Mouse (Mus musculus) thymus, postnatal 10 days (tissue): Measurements from ENCODE around the gene Stx1a.
"Not testable (repeated sequence)": the region's sequence is repeated elsewhere in the genome, so short reads cannot be mapped to it uniquely, and the experiment has no call there.

Experiments used
- DNase-seq, 2 experiments: peaks; one replicate each; pipeline ENCODE4 v3.0.0; 2021; ENCODE audit warnings: low spot score in 2 of 2

The Stx1a gene

GRCm38 (mm10) chr5:135040777-135041176 is 17.5 kb downstream of the Stx1a start:
- no peak for DNase-seq

GRCm38 (mm10) chr5:135042105-135042788 is 19.0 kb downstream of the Stx1a start:
- DNase-seq, result no peak

- DNase-seq, result no peak
These were observed 21.3 kb downstream of the Stx1a start for GRCm38 (mm10) chr5:135044575-135044974.

- DNase-seq, result no peak
These were observed 25.3 kb downstream of the Stx1a start for GRCm38 (mm10) chr5:135048539-135048938.

GRCm38 (mm10) chr5:135049268-135049667 is 26.0 kb downstream of the Stx1a start:
- DNase-seq, result not testable (repeated sequence)

- DNase-seq, result no peak
These were observed 30.1 kb downstream of the Stx1a start for GRCm38 (mm10) chr5:135053356-135053755.

GRCm38 (mm10) chr5:135063629-135064381 is 40.5 kb downstream of the Stx1a start, which contains the start of gene Dnajc30:
Gene Dnajc30, plus strand, starts transcription at chr5:135064202.
- peak; percentile 95 to 97 for DNase-seq

- no peak for DNase-seq
These were observed 41.1 kb downstream of the Stx1a start for GRCm38 (mm10) chr5:135064382-135064766.

GRCm38 (mm10) chr5:135064909-135065446 is 41.7 kb downstream of the Stx1a start, which contains the start of gene Bud23:
Gene Bud23, minus strand, starts transcription at chr5:135064959.
- not testable (repeated sequence) for DNase-seq

GRCm38 (mm10) chr5:135066008-135066407 is 42.7 kb downstream of the Stx1a start:
- DNase-seq, result no peak

GRCm38 (mm10) chr5:135070448-135070847 is 47.2 kb downstream of the Stx1a start:
- no peak for DNase-seq

GRCm38 (mm10) chr5:135072061-135072460 is 48.8 kb downstream of the Stx1a start:
- no peak for DNase-seq

- no peak for DNase-seq
These were observed 49.4 kb downstream of the Stx1a start for GRCm38 (mm10) chr5:135072720-135073119.

GRCm38 (mm10) chr5:135073349-135074150 is 50.3 kb downstream of the Stx1a start:
- DNase-seq, result no peak

GRCm38 (mm10) chr5:135075655-135076054 is 52.4 kb downstream of the Stx1a start:
- DNase-seq, result no peak

GRCm38 (mm10) chr5:135076368-135076767 is 53.1 kb downstream of the Stx1a start:
- no peak for DNase-seq

GRCm38 (mm10) chr5:135076931-135077505 is 53.7 kb downstream of the Stx1a start:
- DNase-seq, result no peak

- DNase-seq, result peak; percentile 66 to 93
These were observed 54.5 kb downstream of the Stx1a start, which contains the start of gene Vps37d for GRCm38 (mm10) chr5:135077564-135078481. Gene Vps37d, minus strand, starts transcription at chr5:135078266.

- no peak for DNase-seq
These were observed 55.2 kb downstream of the Stx1a start for GRCm38 (mm10) chr5:135078482-135078810.

- no peak for DNase-seq
These were observed 56.3 kb downstream of the Stx1a start for GRCm38 (mm10) chr5:135079578-135079977.
